Mouse (Mus musculus): ENCODE measurements around the gene Aldh1a1. TPM values are rescaled to one million over a fixed set of nuclear protein-coding genes. Genes with fewer than 3 reads are reported as not detected.
"Not testable (repeated sequence)": the region's sequence is repeated elsewhere in the genome, so short reads cannot be mapped to it uniquely, and the experiment has no call there.

Aldh1a1 gene
- total RNA-seq, 1 experiment from 2014 or later, result 76.0 TPM

DNA sequence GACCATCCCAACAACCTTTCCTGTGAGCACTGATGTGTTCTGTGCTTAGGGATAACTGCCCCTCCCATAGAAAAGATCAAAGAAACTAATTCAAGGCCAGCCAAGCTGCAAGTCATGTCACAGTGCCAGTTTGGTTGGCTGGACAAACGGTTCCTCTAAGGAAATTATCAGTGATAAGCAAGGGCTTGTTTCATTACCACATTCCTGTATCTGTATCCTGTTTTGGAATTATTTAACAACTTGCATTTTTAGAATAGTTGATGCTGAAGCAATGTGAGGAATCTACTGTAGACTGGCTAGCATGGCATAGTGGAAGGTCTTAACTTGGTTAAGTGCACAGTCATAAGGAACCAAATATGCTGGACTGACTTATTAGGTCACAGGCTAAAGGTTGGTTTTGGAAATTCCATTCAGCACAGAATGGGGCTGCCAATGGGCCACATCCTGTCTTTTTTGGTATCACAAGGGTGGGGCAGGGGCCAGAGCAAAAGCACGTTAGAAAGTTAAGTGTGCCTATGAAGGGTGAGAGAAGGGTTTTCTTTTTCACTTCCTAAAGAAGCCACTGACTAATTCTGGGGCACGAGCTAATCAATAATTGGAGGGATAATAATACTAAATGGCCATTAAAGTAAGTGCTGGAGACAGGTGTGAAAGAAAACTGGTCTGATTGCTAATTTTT, 121.9 kb downstream of the Aldh1a1 start:
- ATAC-seq (replicated peaks in 1 of 2; ENCODE audit: insufficient read depth in 1 of 2, low FRiP score in 2 of 2, low TSS enrichment in 1 of 2, low read depth in 1 of 2, poor library complexity in 2 of 2, severe bottlenecking in 2 of 2), result peak; percentile 56 to 72

DNA sequence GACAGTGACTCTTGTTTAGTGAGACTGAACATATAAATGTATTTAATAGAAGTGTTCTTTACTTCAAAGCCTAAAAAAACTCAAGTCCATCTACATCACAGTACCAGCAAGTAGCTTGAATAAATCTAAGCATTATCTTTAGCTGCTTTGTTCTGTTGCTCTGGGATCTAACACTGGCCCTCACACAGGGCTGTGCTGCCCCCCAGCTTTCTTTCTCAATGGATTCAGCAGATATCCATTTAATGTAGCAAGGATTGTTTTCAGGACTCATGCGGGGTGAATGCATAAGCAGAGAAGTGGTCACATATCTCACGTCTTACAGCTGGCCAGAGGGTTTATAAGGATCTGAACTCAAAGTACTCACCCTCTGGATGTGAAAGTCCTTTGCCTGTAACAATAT, 129.9 kb downstream of the Aldh1a1 start:
- ATAC-seq (replicated peaks in 1 of 2; ENCODE audit: insufficient read depth in 1 of 2, low FRiP score in 2 of 2, low TSS enrichment in 1 of 2, low read depth in 1 of 2, poor library complexity in 2 of 2, severe bottlenecking in 2 of 2), result no peak

DNA sequence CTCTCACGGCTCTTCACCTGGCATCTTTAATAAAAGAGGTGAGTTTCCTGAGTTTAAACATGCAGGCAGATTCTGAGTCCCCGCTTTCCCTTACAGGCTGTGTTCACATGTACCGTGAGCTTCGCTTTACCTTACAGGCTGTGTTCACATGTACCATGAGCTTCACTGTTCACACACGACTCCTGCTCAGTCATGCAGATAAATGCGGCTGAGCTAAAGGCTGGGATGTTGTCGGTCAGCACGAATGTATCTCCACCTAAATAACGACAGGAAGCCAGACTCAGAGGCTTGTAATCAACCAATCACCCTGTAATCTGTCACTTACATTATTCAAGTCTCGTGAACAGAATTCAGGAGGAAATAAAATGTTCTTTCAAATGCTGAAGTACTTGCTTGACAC, 130.9 kb downstream of the Aldh1a1 start:
- no peak for ATAC-seq (replicated peaks in 1 of 2; ENCODE audit: insufficient read depth in 1 of 2, low FRiP score in 2 of 2, low TSS enrichment in 1 of 2, low read depth in 1 of 2, poor library complexity in 2 of 2, severe bottlenecking in 2 of 2)

DNA sequence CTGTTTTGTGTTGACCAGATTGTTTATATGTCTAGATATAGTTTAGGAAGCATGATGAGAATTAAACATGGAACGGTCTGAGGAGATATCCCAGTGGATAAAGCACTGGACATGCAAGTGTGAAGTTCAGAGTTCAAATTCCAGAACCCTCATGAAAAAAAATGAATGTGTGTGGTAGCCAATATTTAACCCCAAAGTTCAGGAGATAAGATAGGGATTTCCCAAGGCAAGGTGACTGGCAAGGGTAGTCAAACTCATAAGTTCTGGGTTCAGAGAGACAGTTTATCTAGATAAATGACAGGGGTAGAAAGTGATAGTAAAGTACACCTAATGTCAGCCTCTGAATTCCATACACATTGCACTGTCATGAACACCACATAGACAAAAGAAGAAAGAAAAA, 138.5 kb downstream of the Aldh1a1 start:
- ATAC-seq (replicated peaks in 1 of 2; ENCODE audit: insufficient read depth in 1 of 2, low FRiP score in 2 of 2, low TSS enrichment in 1 of 2, low read depth in 1 of 2, poor library complexity in 2 of 2, severe bottlenecking in 2 of 2), result no peak

DNA sequence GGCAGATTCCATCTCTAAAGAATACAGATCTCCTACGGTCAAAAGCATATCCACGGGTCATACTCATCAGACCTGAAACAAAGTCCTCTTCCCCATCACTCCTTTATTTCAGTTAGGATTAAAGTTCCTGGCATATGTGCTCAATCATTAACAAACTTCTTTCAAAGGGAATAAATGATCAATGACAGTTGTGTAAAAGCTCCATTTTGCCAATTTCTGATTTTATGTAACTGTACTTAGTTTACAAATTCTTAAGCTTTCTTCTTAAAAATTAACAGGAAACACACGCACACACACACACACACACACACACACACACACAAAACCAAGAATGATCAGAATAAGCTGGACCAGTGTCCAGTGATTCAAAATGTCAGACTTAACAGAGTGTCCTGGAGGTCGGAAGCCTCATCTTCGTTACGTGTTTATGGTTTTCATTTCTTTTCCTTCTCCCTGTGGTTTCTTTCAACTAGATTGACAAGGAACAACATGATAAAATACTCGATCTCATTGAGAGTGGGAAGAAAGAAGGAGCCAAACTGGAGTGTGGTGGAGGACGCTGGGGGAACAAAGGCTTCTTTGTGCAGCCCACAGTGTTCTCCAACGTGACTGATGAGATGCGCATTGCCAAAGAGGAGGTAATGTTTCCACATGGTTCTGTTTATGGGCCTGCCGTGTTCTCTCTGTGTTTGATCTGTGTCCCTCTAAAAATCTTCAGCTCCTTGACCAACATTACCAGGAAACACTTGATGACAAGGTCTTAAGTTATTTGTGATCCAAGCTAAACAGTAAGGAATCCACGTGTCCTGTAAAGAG, 141.6 kb downstream of the Aldh1a1 start:
- ATAC-seq (replicated peaks in 1 of 2; ENCODE audit: insufficient read depth in 1 of 2, low FRiP score in 2 of 2, low TSS enrichment in 1 of 2, low read depth in 1 of 2, poor library complexity in 2 of 2, severe bottlenecking in 2 of 2), result no peak

DNA sequence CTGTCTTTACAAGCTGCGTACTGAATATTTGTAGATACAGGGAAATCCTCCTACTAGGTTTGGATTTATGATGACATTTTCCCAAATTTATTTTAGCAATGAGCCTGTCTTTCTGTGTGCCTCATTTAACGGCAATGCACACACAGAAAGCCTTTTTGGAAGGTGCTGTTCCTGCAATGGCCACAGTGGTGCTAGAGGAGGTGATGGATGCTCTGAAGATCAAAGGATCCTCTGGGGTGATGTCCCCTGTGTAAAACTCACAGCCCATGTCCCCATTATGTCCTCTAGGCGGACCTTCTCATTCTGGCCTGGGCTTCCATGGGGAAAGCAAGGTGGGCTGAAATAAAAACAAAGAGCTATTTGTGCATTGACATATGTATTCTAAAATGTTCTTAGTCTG, 151.8 kb downstream of the Aldh1a1 start:
- no peak for ATAC-seq (replicated peaks in 1 of 2; ENCODE audit: insufficient read depth in 1 of 2, low FRiP score in 2 of 2, low TSS enrichment in 1 of 2, low read depth in 1 of 2, poor library complexity in 2 of 2, severe bottlenecking in 2 of 2)

DNA sequence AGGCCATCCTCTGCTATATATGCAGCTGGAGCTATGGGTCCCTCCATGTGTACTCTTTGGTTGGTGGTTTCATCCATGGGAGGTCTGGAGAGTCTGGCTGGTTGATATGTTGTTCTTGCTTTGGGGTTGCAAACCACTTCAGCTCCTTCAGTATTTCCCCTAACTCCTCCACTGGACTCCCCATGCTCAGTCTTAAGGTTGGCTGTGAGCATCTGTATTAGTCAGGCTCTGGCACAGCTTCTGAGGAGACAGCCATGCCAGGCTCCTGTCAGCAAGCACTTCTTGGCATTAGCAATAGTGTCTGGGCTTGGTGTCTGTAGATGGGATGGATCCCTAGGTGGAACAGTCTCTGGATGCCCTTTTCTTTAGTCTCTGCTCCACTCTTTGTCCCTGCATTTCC, 155.0 kb downstream of the Aldh1a1 start:
- not testable (repeated sequence) for ATAC-seq (replicated peaks in 1 of 2; ENCODE audit: insufficient read depth in 1 of 2, low FRiP score in 2 of 2, low TSS enrichment in 1 of 2, low read depth in 1 of 2, poor library complexity in 2 of 2, severe bottlenecking in 2 of 2)

DNA sequence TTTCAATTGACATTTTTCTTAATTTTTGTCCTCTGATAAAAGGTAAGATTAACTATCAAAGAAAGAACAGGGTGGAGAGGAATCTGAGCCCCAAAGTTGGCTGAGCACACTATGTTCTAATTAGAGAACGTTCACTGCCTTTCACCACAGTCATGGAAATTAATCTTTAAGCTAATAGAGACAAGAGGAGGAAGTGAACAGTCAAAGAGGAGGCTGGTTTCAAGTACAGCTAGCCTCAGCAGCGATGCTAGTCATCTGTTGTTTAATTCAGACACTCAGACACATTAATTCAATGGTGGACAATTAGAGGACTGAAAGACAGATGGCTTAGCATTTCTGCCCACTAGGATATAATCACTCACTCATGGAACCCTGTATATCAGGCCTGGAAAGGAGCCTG, 157.5 kb downstream of the Aldh1a1 start:
- ATAC-seq (replicated peaks in 1 of 2; ENCODE audit: insufficient read depth in 1 of 2, low FRiP score in 2 of 2, low TSS enrichment in 1 of 2, low read depth in 1 of 2, poor library complexity in 2 of 2, severe bottlenecking in 2 of 2), result no peak

DNA sequence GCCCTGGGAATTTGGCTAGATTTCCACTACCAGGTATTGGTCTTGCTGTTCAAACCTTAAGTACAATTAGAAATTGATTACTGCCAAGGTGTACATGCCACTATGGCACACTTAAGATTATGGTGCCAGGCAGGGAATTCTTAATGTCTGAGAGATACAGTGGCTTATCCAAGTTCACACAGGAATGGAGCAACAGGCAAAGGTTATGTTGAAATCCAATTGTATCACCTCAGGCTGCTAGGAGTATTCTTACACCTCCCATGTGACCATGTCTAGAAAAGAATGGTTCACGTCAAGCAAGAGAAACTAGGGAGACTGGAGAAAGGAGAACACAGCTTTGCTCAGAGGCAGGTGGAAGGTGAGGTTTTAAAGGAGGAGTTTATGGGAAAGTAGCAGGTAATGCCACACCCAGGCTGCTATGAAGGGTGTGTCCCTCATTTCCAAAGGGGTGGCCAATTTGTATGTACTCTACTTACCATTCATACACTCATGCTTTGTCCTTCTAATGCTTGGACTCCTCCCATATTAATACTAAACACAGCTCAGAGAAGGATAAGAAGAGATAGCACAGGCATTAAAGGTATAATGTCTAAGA, 160.7 kb downstream of the Aldh1a1 start:
- no peak for ATAC-seq (replicated peaks in 1 of 2; ENCODE audit: insufficient read depth in 1 of 2, low FRiP score in 2 of 2, low TSS enrichment in 1 of 2, low read depth in 1 of 2, poor library complexity in 2 of 2, severe bottlenecking in 2 of 2)

DNA sequence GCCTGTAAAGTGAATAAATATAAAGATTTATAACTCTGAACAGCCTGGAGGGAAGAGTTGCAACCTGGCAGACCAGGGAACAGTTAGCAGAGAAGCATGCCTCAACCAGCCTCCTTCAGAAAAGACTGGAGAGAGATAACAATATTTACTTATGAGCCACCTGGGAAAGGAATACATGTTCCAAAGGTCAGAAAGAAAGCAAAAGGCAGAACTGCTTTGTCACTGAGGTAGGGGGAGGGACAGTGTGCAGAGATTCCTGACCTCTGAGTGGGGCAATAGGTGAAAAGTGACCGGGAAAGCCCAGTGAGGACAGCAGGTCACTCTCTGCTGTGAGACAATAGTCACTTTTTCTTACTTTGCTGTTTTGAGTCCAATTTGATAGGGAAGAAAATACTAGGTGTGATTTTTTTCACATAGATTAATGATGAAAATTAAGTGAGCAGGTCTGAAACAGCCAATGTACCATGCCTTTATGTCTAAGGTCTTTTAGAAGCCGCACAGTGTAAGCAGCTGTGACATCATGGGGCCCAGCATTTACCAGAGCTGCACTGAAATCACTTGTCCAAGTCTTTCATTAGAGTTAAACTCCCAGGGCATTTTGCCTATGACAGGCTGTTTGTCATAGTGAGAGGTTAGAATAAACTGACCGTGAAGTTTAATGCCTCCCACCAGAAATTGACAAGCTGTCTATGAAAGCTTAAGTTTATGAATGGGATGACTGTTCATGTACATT, 161.8 kb downstream of the Aldh1a1 start:
- ATAC-seq (replicated peaks in 1 of 2; ENCODE audit: insufficient read depth in 1 of 2, low FRiP score in 2 of 2, low TSS enrichment in 1 of 2, low read depth in 1 of 2, poor library complexity in 2 of 2, severe bottlenecking in 2 of 2), result no peak

DNA sequence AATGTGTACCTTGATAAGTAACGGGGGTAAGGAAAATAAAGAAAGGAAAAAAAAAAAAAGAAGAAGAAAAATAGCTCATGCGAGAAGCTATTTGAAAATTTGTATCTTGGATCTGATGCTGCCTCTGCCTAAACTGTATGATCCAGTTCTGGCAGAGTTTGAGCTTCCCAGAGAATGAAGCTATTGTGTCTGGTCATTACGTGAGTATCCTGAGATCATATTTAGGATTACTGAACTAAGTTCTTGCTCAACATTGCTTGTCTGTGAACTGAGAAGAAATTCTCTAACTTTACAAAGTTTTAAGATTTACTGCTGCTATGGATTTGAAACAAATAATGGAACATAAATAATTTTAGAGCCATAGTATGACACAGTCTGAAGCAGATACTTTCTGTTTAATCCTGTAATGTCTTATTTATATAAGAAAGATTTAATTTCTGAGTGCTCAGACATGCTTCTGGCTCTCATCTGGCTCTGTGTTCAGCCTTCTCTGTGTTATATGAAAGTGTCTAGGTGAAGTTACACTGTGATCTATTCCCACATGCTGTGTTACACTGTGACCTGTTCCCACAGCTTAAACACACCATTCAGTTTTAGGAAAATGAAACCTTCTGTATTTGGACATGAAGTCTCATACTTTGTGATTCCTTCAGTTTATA, 185.3 kb downstream of the Aldh1a1 start:
- ATAC-seq (replicated peaks in 1 of 2; ENCODE audit: insufficient read depth in 1 of 2, low FRiP score in 2 of 2, low TSS enrichment in 1 of 2, low read depth in 1 of 2, poor library complexity in 2 of 2, severe bottlenecking in 2 of 2), result no peak

Other genes with a start within 250 kb of the Aldh1a1 start
- 525 and 701 TPM in 2 replicates for gene Anxa1, start 101.8 kb upstream of the Aldh1a1 start, total RNA-seq (2017)
- 0.44 and 8.0 TPM in 2 replicates for gene Aldh1a7, start 234.8 kb downstream of the Aldh1a1 start, total RNA-seq (2017)